Mouse (Mus musculus) lung, postnatal 0 days (tissue): ENCODE measurements at regions not wholly inside any gene's neighbourhood (a gene's known extent, or its start where the extent isn't known, plus 50 kb on each side); places are given as distances from the start of the nearest gene placed in this dataset.

Source experiments
- ATAC-seq: fragments of 200-750 bp; cut with Nextera tagmentation; 2 replicates; pipeline ENCODE4 v1.8.0; 2017; ENCODE audit warnings: moderate library complexity
- DNase-seq: peaks from one replicate; pipeline ENCODE4 v3.0.0-alpha.2; 2016; ENCODE audit warnings: low spot score
- H3K27ac ChIP-seq: fragments of 300-500 bp; sonication (generic); 2 replicates; pipeline ENCODE4 v1.5.1; 2014; ENCODE audit warnings: antibody characterized with exemption, mild to moderate bottlenecking, low read length, mixed read lengths
- H3K27me3 ChIP-seq: fragments of 300-500 bp; sonication (generic); replicated peaks from 2 replicates; pipeline ENCODE4 v1.6.1; 2014; ENCODE audit warnings: low read length, mixed read lengths; ENCODE audit not compliant: insufficient read depth
- H3K36me3 ChIP-seq: fragments of 300-500 bp; sonication (generic); 2 replicates; pipeline ENCODE4 v1.6.1; 2014; ENCODE audit warnings: low read length, mixed read lengths; ENCODE audit not compliant: insufficient read depth
- H3K4me1 ChIP-seq: fragments of 300-500 bp; sonication (generic); 2 replicates; pipeline ENCODE4 v1.6.1; 2014; ENCODE audit warnings: antibody characterized with exemption, low read depth, low read length, mixed read lengths; ENCODE audit not compliant: insufficient read depth
- H3K4me2 ChIP-seq: fragments of 300-500 bp; sonication (generic); replicated peaks from 2 replicates; pipeline ENCODE4 v1.6.1; 2014; ENCODE audit warnings: low read depth, mild to moderate bottlenecking, low read length, moderate library complexity, mixed read lengths
- H3K4me3 ChIP-seq: fragments of 300-500 bp; sonication (generic); 2 replicates; pipeline ENCODE4 v1.5.1; 2014; ENCODE audit warnings: low read depth, low read length
- H3K9ac ChIP-seq: fragments of 300-500 bp; sonication (generic); replicated peaks from 2 replicates; pipeline ENCODE4 v1.6.1; 2014; ENCODE audit warnings: low read depth, mild to moderate bottlenecking
- H3K9me3 ChIP-seq: fragments of 300-500 bp; sonication (generic); 2 replicates; pipeline ENCODE4 v1.6.1; 2016; ENCODE audit warnings: low read length, mixed read lengths
- CTCF ChIP-seq: IDR thresholded peaks from 2 replicates; pipeline ENCODE4 v1.5.1; 2016; ENCODE audit warnings: antibody characterized with exemption, mild to moderate bottlenecking
- EP300 ChIP-seq: IDR thresholded peaks from 2 replicates; pipeline ENCODE4 v1.6.1; 2016; ENCODE audit warnings: antibody characterized with exemption, mild to moderate bottlenecking, control low read depth
- WGBS: fragments of 180-500 bp; shearing (Covaris S2); extraction: QIAGEN DNeasy Blood & Tissue Kit; methylation state at CpG from one replicate; pipeline ENCODE4 v1.1.7; 2014; 5-methylcytosine and 5-hydroxymethylcytosine counted together

GRCm38 (mm10) chr1:137428110-137428509, 467.9 kb upstream of the Nr5a2 start:
- no peaks in the 10 kb centered on the region for H3K4me1 ChIP-seq
- no peak overlapping the region for H3K4me3 ChIP-seq
- no peak overlapping the region for H3K9ac ChIP-seq
- no peak overlapping the region for H3K27ac ChIP-seq
- no peaks in the 10 kb centered on the region for H3K9me3 ChIP-seq
- 100% methylated on average over 1 of the region's 1 CpGs for WGBS
- DNase-seq, result peak; percentile 9
- no peak for TF ChIP-seq CTCF
- TF ChIP-seq EP300, result no peak
- no peak overlapping the region for H3K4me2 ChIP-seq
- H3K27me3 ChIP-seq, result no peaks in the 10 kb centered on the region
- H3K36me3 ChIP-seq, result no peaks in the 10 kb centered on the region
- ATAC-seq, result no peak

- Histone ChIP-seq H3K27me3 (no peaks in the 10 kb centered on the region), H3K4me1 (no peaks in the 10 kb centered on the region), H3K36me3 (no peaks in the 10 kb centered on the region), H3K9ac (no peak overlapping the region), H3K4me3 (no peak overlapping the region), H3K9me3 (no peaks in the 10 kb centered on the region), H3K27ac (no peak overlapping the region), H3K4me2 (no peak overlapping the region)
- no peak for ATAC-seq
- no peak for DNase-seq
- TF ChIP-seq EP300 (no peak), CTCF (no peak)
- WGBS, result 82% methylated on average over 3 of the region's 3 CpGs
Observed at GRCm38 (mm10) chr1:137418388-137418787, 458.1 kb upstream of the Nr5a2 start.

- H3K4me1 ChIP-seq, result no peaks in the 10 kb centered on the region
- H3K36me3 ChIP-seq, result no peaks in the 10 kb centered on the region
- no peaks in the 10 kb centered on the region for H3K27me3 ChIP-seq
- no peaks in the 10 kb centered on the region for H3K9me3 ChIP-seq
- TF ChIP-seq CTCF (no peak), EP300 (no peak)
- H3K4me2 ChIP-seq, result no peak overlapping the region
- no peak for DNase-seq
- H3K27ac ChIP-seq, result no peak overlapping the region
- no peak overlapping the region for H3K9ac ChIP-seq
- no peak overlapping the region for H3K4me3 ChIP-seq
- ATAC-seq, result no peak
Observed at GRCm38 (mm10) chr1:137396736-137397135, 436.5 kb upstream of the Nr5a2 start.

GRCm38 (mm10) chr1:137387509-137387908, 427.3 kb upstream of the Nr5a2 start:
- H3K4me1 ChIP-seq, result no peaks in the 10 kb centered on the region
- H3K27me3 ChIP-seq, result no peaks in the 10 kb centered on the region
- no peak overlapping the region for H3K9ac ChIP-seq
- no peak for TF ChIP-seq EP300
- TF ChIP-seq CTCF, result no peak
- ATAC-seq (no peak), DNase-seq (no peak)
- no peaks in the 10 kb centered on the region for H3K36me3 ChIP-seq
- H3K27ac ChIP-seq, result no peak overlapping the region
- 71% methylated on average over 4 of the region's 4 CpGs for WGBS
- no peak overlapping the region for H3K4me3 ChIP-seq
- no peaks in the 10 kb centered on the region for H3K9me3 ChIP-seq
- H3K4me2 ChIP-seq, result no peak overlapping the region

GRCm38 (mm10) chr1:137378072-137378985, 418.1 kb upstream of the Nr5a2 start:
- Histone ChIP-seq H3K4me1 (peaks cover 5% of the 10 kb centered on the region; the same call in 1 of the 2 replicates), H3K9ac (no peak overlapping the region), H3K36me3 (no peaks in the 10 kb centered on the region), H3K9me3 (no peaks in the 10 kb centered on the region), H3K4me2 (no peak overlapping the region), H3K4me3 (no peak overlapping the region), H3K27me3 (no peaks in the 10 kb centered on the region), H3K27ac (no peak overlapping the region)
- no peak for ATAC-seq
- DNase-seq, result no peak
- TF ChIP-seq CTCF (no peak), EP300 (no peak)
- WGBS, result 46% methylated on average over 6 of the region's 6 CpGs

- no peak overlapping the region for H3K4me2 ChIP-seq
- no peak overlapping the region for H3K9ac ChIP-seq
- H3K9me3 ChIP-seq, result no peaks in the 10 kb centered on the region
- H3K4me3 ChIP-seq, result no peak overlapping the region
- ATAC-seq (no peak), DNase-seq (no peak)
- no peak overlapping the region for H3K27ac ChIP-seq
- peaks cover 5% of the 10 kb centered on the region; the same call in 1 of the 2 replicates for H3K4me1 ChIP-seq
- no peaks in the 10 kb centered on the region for H3K27me3 ChIP-seq
- no peak for TF ChIP-seq EP300
- TF ChIP-seq CTCF, result no peak
- 64% methylated on average over 10 of the region's 10 CpGs for WGBS
- H3K36me3 ChIP-seq, result no peaks in the 10 kb centered on the region
Observed at GRCm38 (mm10) chr1:137376685-137377084, 416.4 kb upstream of the Nr5a2 start.
